Mouse (Mus musculus) midbrain, embryonic 16.5 days (tissue): ENCODE data around the gene Gm45062. TPM values are rescaled to one million over a fixed set of nuclear protein-coding genes. Genes with fewer than 3 reads are reported as not detected.
"Not testable (repeated sequence)": the region's sequence is repeated elsewhere in the genome, so short reads cannot be mapped to it uniquely, and the experiment has no call there.

ENCODE experiments used
- ATAC-seq: fragments of 200-750 bp; cut with Nextera tagmentation; 2 replicates; pipeline ENCODE4 v1.8.0; 2017; ENCODE audit warnings: moderate TSS enrichment
- H3K27ac ChIP-seq: fragments of 300-500 bp; sonication (generic); 2 replicates; pipeline ENCODE4 v1.5.1; 2014; ENCODE audit warnings: mild to moderate bottlenecking, low read length, mixed read lengths
- H3K27me3 ChIP-seq: fragments of 300-500 bp; sonication (generic); 2 replicates; pipeline ENCODE4 v1.6.1; 2014; ENCODE audit warnings: low read depth, low read length, mixed read lengths; ENCODE audit not compliant: control insufficient read depth, insufficient read depth
- H3K36me3 ChIP-seq: fragments of 300-500 bp; sonication (generic); 2 replicates; pipeline ENCODE4 v1.6.1; 2014; ENCODE audit warnings: mild to moderate bottlenecking, low read length, moderate library complexity, mixed read lengths; ENCODE audit not compliant: control insufficient read depth, insufficient read depth
- H3K4me1 ChIP-seq: fragments of 300-500 bp; sonication (generic); 2 replicates; pipeline ENCODE4 v1.6.1; 2014; ENCODE audit warnings: mild to moderate bottlenecking, low read length, mixed read lengths; ENCODE audit not compliant: control insufficient read depth, insufficient read depth
- H3K4me2 ChIP-seq: fragments of 300-500 bp; sonication (generic); 2 replicates; pipeline ENCODE4 v1.6.1; 2014; ENCODE audit warnings: mild to moderate bottlenecking, low read length, mixed read lengths
- H3K4me3 ChIP-seq: fragments of 300-500 bp; sonication (generic); 2 replicates; pipeline ENCODE4 v1.5.1; 2014; ENCODE audit warnings: low read depth, mild to moderate bottlenecking, low read length, moderate library complexity, mixed read lengths
- H3K9ac ChIP-seq: fragments of 300-500 bp; sonication (generic); 2 replicates; pipeline ENCODE4 v1.6.1; 2014; ENCODE audit warnings: low read depth, low read length, mixed read lengths
- H3K9me3 ChIP-seq: fragments of 300-500 bp; sonication (generic); replicated peaks from 2 replicates; pipeline ENCODE4 v1.6.1; 2014; ENCODE audit warnings: mild to moderate bottlenecking, low read length, mixed read lengths; ENCODE audit not compliant: control insufficient read depth, poor library complexity, severe bottlenecking
- WGBS: fragments of 180-500 bp; shearing (Covaris S2); extraction: QIAGEN DNeasy Blood & Tissue Kit; methylation state at CpG from one replicate; pipeline ENCODE4 v1.1.7; 2014; 5-methylcytosine and 5-hydroxymethylcytosine counted together
- polyA plus RNA-seq: library from polyadenylated mRNA; unstranded; fragments of >200 nt; fragmentation: Nextera tagmentation; extraction: Ambion mirVana; gene quantifications from 2 replicates; pipeline ENCODE4 v1.2.1, GENCODE M21; 2015

Gene Gm45062
- polyA plus RNA-seq, 1 experiment from 2014 or later: 9.6 TPM

- no peak overlapping the region for H3K4me3 ChIP-seq
- H3K9me3 ChIP-seq: no peaks in the 10 kb centered on the region
- 76% methylated on average over 3 of the region's 3 CpGs for WGBS
- no peak overlapping the region for H3K4me2 ChIP-seq
- H3K4me1 ChIP-seq: peaks cover 3% of the 10 kb centered on the region; the same call in 1 of the 2 replicates
- no peaks in the 10 kb centered on the region for H3K27me3 ChIP-seq
- no peak overlapping the region for H3K27ac ChIP-seq
- no peaks in the 10 kb centered on the region for H3K36me3 ChIP-seq
- no peak for ATAC-seq
- no peak overlapping the region for H3K9ac ChIP-seq
Measured at GRCm38 (mm10) chr6:8519687-8520086, 260.4 kb downstream of the Gm45062 start.

GRCm38 (mm10) chr6:8521231-8521630 lies 262.0 kb downstream of the Gm45062 start:
- no peaks in the 10 kb centered on the region for H3K9me3 ChIP-seq
- no peak overlapping the region for H3K4me3 ChIP-seq
- no peak overlapping the region for H3K27ac ChIP-seq
- no peak overlapping the region for H3K9ac ChIP-seq
- H3K27me3 ChIP-seq: no peaks in the 10 kb centered on the region
- 99% methylated on average over 4 of the region's 4 CpGs for WGBS
- no peaks in the 10 kb centered on the region for H3K36me3 ChIP-seq
- H3K4me1 ChIP-seq: peaks cover 3% of the 10 kb centered on the region; the same call in 1 of the 2 replicates
- H3K4me2 ChIP-seq: no peak overlapping the region
- no peak for ATAC-seq

DNA sequence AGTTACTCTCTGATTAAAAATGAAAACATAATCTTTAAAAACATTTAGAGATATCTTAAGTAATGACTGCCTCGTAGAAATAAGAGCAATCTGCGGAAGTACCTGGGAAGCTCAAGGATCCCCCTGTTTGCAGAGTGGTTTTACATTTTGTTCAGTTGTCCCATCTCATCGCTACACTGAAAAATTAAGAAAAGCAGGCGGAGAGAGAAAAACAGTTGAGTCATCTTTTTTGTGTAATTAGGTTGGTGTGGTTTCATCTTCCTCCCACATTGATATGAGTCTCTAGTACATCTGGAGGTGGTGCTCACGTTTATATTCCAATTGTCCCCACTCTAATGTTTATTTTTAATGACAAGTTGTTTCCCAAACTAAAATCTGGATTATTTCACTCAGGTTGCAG lies 265.5 kb downstream of the Gm45062 start:
- Histone ChIP-seq H3K27me3 (no peaks in the 10 kb centered on the region), H3K36me3 (no peaks in the 10 kb centered on the region), H3K9me3 (no peaks in the 10 kb centered on the region), H3K4me1 (peaks cover 1% of the 10 kb centered on the region; the same call in 1 of the 2 replicates), H3K4me3 (no peak overlapping the region), H3K4me2 (no peak overlapping the region), H3K27ac (no peak overlapping the region), H3K9ac (no peak overlapping the region)
- 95% methylated on average over 5 of the region's 5 CpGs for WGBS
- no peak for ATAC-seq

GRCm38 (mm10) chr6:8531104-8531894 lies 272.0 kb downstream of the Gm45062 start:
- 88% methylated on average over 4 of the region's 4 CpGs for WGBS
- Histone ChIP-seq H3K4me2 (no peak overlapping the region), H3K27me3 (no peaks in the 10 kb centered on the region), H3K9ac (no peak overlapping the region), H3K4me1 (no peaks in the 10 kb centered on the region), H3K36me3 (no peaks in the 10 kb centered on the region), H3K4me3 (no peak overlapping the region), H3K27ac (no peak overlapping the region), H3K9me3 (no peaks in the 10 kb centered on the region)
- no peak for ATAC-seq

GRCm38 (mm10) chr6:8536944-8537343 lies 277.7 kb downstream of the Gm45062 start:
- ATAC-seq: no peak
- Histone ChIP-seq H3K9ac (no peak overlapping the region), H3K4me3 (no peak overlapping the region), H3K4me2 (no peak overlapping the region), H3K27me3 (no peaks in the 10 kb centered on the region), H3K27ac (no peak overlapping the region), H3K9me3 (no peaks in the 10 kb centered on the region), H3K4me1 (no peaks in the 10 kb centered on the region), H3K36me3 (no peaks in the 10 kb centered on the region)
- WGBS: 82% methylated on average over 2 of the region's 2 CpGs

DNA sequence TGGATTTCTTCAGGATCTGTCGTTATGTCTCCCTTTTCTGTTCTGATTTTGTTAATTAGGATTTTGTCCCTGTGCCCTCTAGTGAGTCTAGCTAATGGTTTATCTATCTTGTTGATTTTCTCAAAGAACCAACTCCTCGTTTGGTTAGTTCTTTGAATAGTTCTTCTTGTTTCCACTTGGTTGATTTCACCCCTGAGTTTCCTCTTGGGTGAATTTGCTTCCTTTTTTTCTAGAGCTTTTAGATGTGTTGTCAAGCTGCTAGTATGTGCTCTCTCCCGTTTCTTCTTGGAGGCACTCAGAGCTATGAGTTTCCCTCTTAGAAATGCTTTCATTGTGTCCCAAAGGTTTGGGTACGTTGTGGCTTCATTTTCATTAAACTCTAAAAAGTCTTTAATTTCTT lies 282.3 kb downstream of the Gm45062 start:
- not testable (repeated sequence) for H3K9ac ChIP-seq, H3K27ac ChIP-seq, H3K36me3 ChIP-seq, H3K4me2 ChIP-seq, H3K27me3 ChIP-seq, H3K9me3 ChIP-seq, ATAC-seq, H3K4me1 ChIP-seq, H3K4me3 ChIP-seq
- WGBS: 76% methylated on average over 3 of the region's 4 CpGs

DNA sequence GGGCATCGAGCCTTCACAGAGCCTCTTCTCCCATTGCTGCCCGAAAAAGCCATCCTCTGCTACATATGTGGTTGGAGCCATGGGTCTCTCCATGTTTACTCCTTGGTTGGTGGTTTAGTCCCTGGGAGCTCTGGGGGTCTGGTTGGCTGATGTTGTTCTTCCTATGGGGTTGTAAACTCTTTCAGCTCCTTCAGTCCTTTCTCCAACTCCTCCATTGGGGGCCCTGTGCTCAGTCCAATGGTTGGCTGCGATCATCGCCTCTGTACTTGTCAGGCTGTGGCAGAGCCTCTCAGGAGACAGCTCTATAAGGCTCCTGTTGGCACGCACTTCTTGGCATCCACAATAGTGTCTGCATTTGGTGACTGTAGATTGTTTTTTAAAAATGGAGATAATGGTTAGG lies 285.6 kb downstream of the Gm45062 start:
- WGBS: 94% methylated on average over 5 of the region's 5 CpGs

DNA sequence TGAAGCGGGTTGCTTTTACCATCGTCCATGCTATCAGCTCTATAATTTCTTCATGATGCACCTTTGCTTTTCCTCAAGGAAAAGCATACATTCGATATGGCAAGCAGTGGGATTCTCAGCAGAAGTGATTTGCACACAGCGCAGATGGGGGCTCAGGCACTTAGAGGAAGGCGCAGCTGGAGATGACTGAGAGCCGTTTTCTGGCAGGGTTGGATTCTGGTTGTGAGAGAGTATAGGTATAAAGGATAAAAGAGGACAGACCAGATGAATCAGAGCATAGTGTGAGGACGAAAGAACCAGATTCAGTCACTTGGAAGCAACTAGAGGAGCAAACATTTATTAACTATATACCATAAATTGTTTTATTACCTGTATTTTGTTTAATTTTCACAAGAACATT lies 286.5 kb downstream of the Gm45062 start:
- 94% methylated on average over 7 of the region's 7 CpGs for WGBS

More for the DNA sequence above, 285.6 kb downstream of the Gm45062 start:
- 0 out of 2 replicates have a peak, but pooled peaks cover 2% of the 10 kb centered on the region for H3K36me3 ChIP-seq
- H3K27ac ChIP-seq: no peak overlapping the region
- H3K4me3 ChIP-seq: no peak overlapping the region
- H3K4me2 ChIP-seq: no peak overlapping the region
- no peak for ATAC-seq
- H3K9ac ChIP-seq: no peak overlapping the region
- H3K27me3 ChIP-seq: no peaks in the 10 kb centered on the region
- H3K4me1 ChIP-seq: no peaks in the 10 kb centered on the region
- H3K9me3 ChIP-seq: no peaks in the 10 kb centered on the region

DNA sequence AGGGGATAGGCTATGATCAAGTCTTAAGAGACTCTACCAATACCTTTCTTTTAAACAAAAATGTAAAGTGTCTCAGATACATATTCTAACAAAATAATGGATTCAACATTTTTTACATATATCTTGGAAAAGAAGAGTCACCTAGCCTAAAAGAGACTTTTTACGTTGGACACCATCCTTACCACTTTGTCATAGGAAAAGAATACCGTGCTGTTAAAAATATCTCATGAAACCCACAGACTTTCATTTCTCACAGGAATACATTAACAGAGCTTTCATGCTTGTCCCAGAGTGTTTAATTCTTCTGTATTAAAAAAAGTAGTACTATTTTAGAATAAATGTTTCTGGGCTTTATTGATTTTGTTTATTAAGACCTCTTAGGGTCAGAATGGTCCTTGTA lies 291.9 kb downstream of the Gm45062 start:
- Histone ChIP-seq H3K4me2 (no peak overlapping the region), H3K9me3 (no peaks in the 10 kb centered on the region), H3K4me1 (no peaks in the 10 kb centered on the region), H3K27ac (no peak overlapping the region), H3K27me3 (no peaks in the 10 kb centered on the region), H3K4me3 (no peak overlapping the region), H3K9ac (no peak overlapping the region), H3K36me3 (0 out of 2 replicates have a peak, but pooled peaks cover 2% of the 10 kb centered on the region)
- no peak for ATAC-seq
- WGBS: 98% methylated on average over 2 of the region's 2 CpGs

More for the DNA sequence above, 286.5 kb downstream of the Gm45062 start:
- Histone ChIP-seq H3K9ac (no peak overlapping the region), H3K4me3 (no peak overlapping the region), H3K27ac (no peak overlapping the region), H3K4me2 (no peak overlapping the region), H3K36me3 (0 out of 2 replicates have a peak, but pooled peaks cover 2% of the 10 kb centered on the region), H3K4me1 (no peaks in the 10 kb centered on the region), H3K9me3 (no peaks in the 10 kb centered on the region), H3K27me3 (no peaks in the 10 kb centered on the region)
- no peak for ATAC-seq
